Mouse (Mus musculus) layer of hippocampus, postnatal 10 days (tissue): ENCODE results near the gene Oog1. TPM values are rescaled to one million over a fixed set of nuclear protein-coding genes. Genes with fewer than 3 reads are reported as not detected.
"Not testable (repeated sequence)": the region's sequence is repeated elsewhere in the genome, so short reads cannot be mapped to it uniquely, and the experiment has no call there.

Source experiments
- DNase-seq, 2 experiments: peaks; one replicate each; pipeline ENCODE4 v3.0.0; 2021; ENCODE audit warnings: low spot score in 2 of 2
- long read RNA-seq: library from polyadenylated mRNA; stranded (forward); transcript quantifications from one replicate; pipeline ENCODE4 v2.0.0, GENCODE M21; 2023
- total RNA-seq, 2 experiments: library from RNA; stranded (reverse); gene quantifications; 2 replicates each; pipeline ENCODE4 v1.2.3; 2021

Gene Oog1
- not detected for total RNA-seq
- long read RNA-seq: 0 reads

- DNase-seq: not testable (repeated sequence)
These were observed at the start of gene Oog1 for GRCm38 (mm10) chr12:87602388-87602787. Gene Oog1, plus strand, starts transcription at chr12:87602688.

- DNase-seq: not testable (repeated sequence)
These were observed 1.1 kb upstream of the Oog1 start for GRCm38 (mm10) chr12:87601388-87601787.

GRCm38 (mm10) chr12:87618569-87618968 lies 16.1 kb downstream of the Oog1 start, which contains the start of gene Gm4027:
Gene Gm4027, plus strand, starts transcription at chr12:87618869.
- DNase-seq: not testable (repeated sequence)

DNA sequence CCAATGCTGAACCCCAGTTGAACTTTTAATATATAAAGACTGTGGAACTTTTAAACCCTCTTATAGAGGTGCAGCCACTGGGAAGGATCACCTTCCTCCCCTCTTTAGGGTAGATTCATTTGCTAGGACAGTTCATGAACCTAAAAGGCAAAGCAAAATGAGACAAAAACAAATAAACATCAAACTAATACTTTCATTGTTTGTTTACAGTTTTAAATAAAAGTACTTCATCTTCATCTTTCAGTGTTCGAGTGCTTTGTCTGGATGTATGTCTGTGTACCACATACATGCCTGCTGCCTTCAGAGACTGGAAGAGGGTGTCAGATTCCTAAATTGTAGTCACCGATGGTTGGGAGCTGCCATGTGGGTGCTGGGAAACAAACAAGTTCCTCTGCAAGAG lies 42.0 kb downstream of the Oog1 start, which contains the start of gene Gm16381:
Gene Gm16381, minus strand, starts transcription at position 101 of the 400 bp plus-strand sequence.
- DNase-seq: not testable (repeated sequence)

- not testable (repeated sequence) for DNase-seq
These were observed 50.6 kb downstream of the Oog1 start for GRCm38 (mm10) chr12:87652916-87653703.

Other genes starting within 250 kb of the Oog1 start
- gene Sptlc2, start 214.3 kb upstream of the Oog1 start, total RNA-seq: 10 to 100 TPM; 66.3 to 67.3 TPM
- gene Slirp, start 158.8 kb upstream of the Oog1 start, total RNA-seq: 10 to 100 TPM; 64.2 to 90.1 TPM
- gene Alkbh1, start 158.7 kb upstream of the Oog1 start, total RNA-seq: 10 to 100 TPM; 18.8 to 20.5 TPM
- 10 to 100 TPM; 50.9 to 51.2 TPM for gene Snw1, start 130.4 kb upstream of the Oog1 start, total RNA-seq
- gene Gm5788, start 108.0 kb upstream of the Oog1 start, total RNA-seq: not detected
- gene Gm8300, start 88.4 kb upstream of the Oog1 start, total RNA-seq: not detected
- gene Gm4027, start 16.2 kb downstream of the Oog1 start, total RNA-seq: not detected
- not detected for gene Gm16381, start 41.9 kb downstream of the Oog1 start, total RNA-seq
- gene Gm21319, start 173.1 kb downstream of the Oog1 start, total RNA-seq: not detected
- gene Gm21936, start 192.8 kb downstream of the Oog1 start, total RNA-seq: not detected
- not detected for gene BB287469, start 213.9 kb downstream of the Oog1 start, total RNA-seq
- not detected for gene Gm2001, start 239.7 kb downstream of the Oog1 start, total RNA-seq